Mouse (Mus musculus) E14TG2a.4 (cell line): Measurements from ENCODE around the gene Sos1.
"Not testable (repeated sequence)": the region's sequence is repeated elsewhere in the genome, so short reads cannot be mapped to it uniquely, and the experiment has no call there.

ENCODE experiments used
- CTCF ChIP-seq: conservative IDR thresholded peaks from 2 replicates; pipeline ENCODE4 v1.5.1; 2014; ENCODE audit warnings: low read length
- NANOG ChIP-seq: IDR thresholded peaks from 2 replicates; pipeline ENCODE4 v1.6.1; 2014; ENCODE audit warnings: borderline replicate concordance, low read length, mixed read lengths

DNA sequence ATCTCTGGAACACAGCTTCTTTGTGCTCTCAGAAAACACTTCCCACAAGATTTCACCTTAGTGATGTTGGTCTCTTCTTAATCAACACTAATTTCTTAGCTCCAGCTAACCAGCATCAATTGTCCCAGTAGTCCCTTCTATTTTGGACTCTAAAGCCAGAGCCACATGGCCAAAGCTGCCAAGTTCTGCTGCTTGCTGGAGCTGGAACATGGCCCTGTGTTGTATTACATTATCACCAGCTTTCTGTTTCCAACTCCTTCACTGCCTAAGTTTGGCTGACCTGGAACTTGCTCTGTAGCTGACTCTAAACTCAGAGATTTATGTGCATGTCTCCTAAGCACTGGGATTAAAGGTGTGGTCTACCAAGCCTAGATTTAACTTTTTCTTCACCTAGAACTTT, 101.9 kb downstream of the Sos1 start:
- TF ChIP-seq CTCF, NANOG: not testable (repeated sequence)
